Mouse (Mus musculus) heart, embryonic 13.5 days (tissue): Measurements from ENCODE around the gene Nav1. TPM values are rescaled to one million over a fixed set of nuclear protein-coding genes. Genes with fewer than 3 reads are reported as not detected.
"Not testable (repeated sequence)": the region's sequence is repeated elsewhere in the genome, so short reads cannot be mapped to it uniquely, and the experiment has no call there.

Experiments
- ATAC-seq: fragments of 200-750 bp; cut with Nextera tagmentation; 2 replicates; pipeline ENCODE4 v1.8.0; 2017; ENCODE audit warnings: moderate TSS enrichment; ENCODE audit not compliant: insufficient number of reproducible peaks, low FRiP score, low TSS enrichment; ENCODE audit errors: extremely low read depth
- H3K27ac ChIP-seq: fragments of 300-500 bp; sonication (generic); replicated peaks from 2 replicates; pipeline ENCODE4 v1.5.1; 2015; ENCODE audit warnings: moderate library complexity, mild to moderate bottlenecking, inconsistent platforms
- H3K27me3 ChIP-seq: fragments of 300-500 bp; sonication (generic); replicated peaks from 2 replicates; pipeline ENCODE4 v1.6.1; 2015; ENCODE audit warnings: mild to moderate bottlenecking, inconsistent platforms
- H3K36me3 ChIP-seq: fragments of 300-500 bp; sonication (generic); 2 replicates; pipeline ENCODE4 v1.6.1; 2015; ENCODE audit warnings: mild to moderate bottlenecking, inconsistent platforms
- H3K4me1 ChIP-seq: fragments of 300-500 bp; sonication (generic); 2 replicates; pipeline ENCODE4 v1.6.1; 2015; ENCODE audit warnings: inconsistent platforms
- H3K4me2 ChIP-seq: fragments of 300-500 bp; sonication (generic); 2 replicates; pipeline ENCODE4 v1.6.1; 2015; ENCODE audit warnings: inconsistent platforms, mild to moderate bottlenecking, moderate library complexity
- H3K4me3 ChIP-seq: fragments of 300-500 bp; sonication (generic); 2 replicates; pipeline ENCODE4 v1.5.1; 2015; ENCODE audit warnings: moderate library complexity, mild to moderate bottlenecking, inconsistent platforms
- H3K9ac ChIP-seq: fragments of 300-500 bp; sonication (generic); 2 replicates; pipeline ENCODE4 v1.6.1; 2015; ENCODE audit warnings: inconsistent platforms, mild to moderate bottlenecking, moderate library complexity
- H3K9me3 ChIP-seq: fragments of 300-500 bp; sonication (generic); 2 replicates; pipeline ENCODE4 v1.6.1; 2016; ENCODE audit warnings: inconsistent platforms
- WGBS: fragments of 180-500 bp; shearing (Covaris S2); methylation state at CpG from one replicate; pipeline ENCODE4 v1.1.7; 2015; ENCODE audit warnings: mixed read lengths; 5-methylcytosine and 5-hydroxymethylcytosine counted together
- polyA plus RNA-seq: library from polyadenylated mRNA; unstranded; fragments of >200 nt; fragmentation: Nextera tagmentation; extraction: Ambion mirVana; gene quantifications from 2 replicates; pipeline ENCODE4 v1.2.1, GENCODE M21; 2015

The Nav1 gene
- polyA plus RNA-seq, 1 experiment from 2014 or later, result 25.6 TPM

GRCm38 (mm10) chr1:135502135-135502534 lies 105.0 kb downstream of the Nav1 start:
- 60% methylated on average over 8 of the region's 8 CpGs for WGBS

GRCm38 (mm10) chr1:135498455-135499358 lies 108.4 kb downstream of the Nav1 start:
- H3K4me1 ChIP-seq, result peaks cover 84% of the 10 kb centered on the region
- 0 out of 2 replicates have a peak, but pooled peaks cover 10% of the 10 kb centered on the region for H3K36me3 ChIP-seq
- ATAC-seq, result no peak
- no peak overlapping the region for H3K27ac ChIP-seq
- H3K27me3 ChIP-seq, result no peaks in the 10 kb centered on the region
- 72% methylated on average over 20 of the region's 20 CpGs for WGBS
- H3K9me3 ChIP-seq, result no peaks in the 10 kb centered on the region
- no peak overlapping the region for H3K4me2 ChIP-seq
- no peak overlapping the region for H3K9ac ChIP-seq
- H3K4me3 ChIP-seq, result no peak overlapping the region

More at GRCm38 (mm10) chr1:135502135-135502534, 105.0 kb downstream of the Nav1 start:
- H3K27ac ChIP-seq, result no peak overlapping the region
- no peak overlapping the region for H3K4me2 ChIP-seq
- no peaks in the 10 kb centered on the region for H3K27me3 ChIP-seq
- H3K9me3 ChIP-seq, result no peaks in the 10 kb centered on the region
- no peak overlapping the region for H3K9ac ChIP-seq
- peaks cover 28% of the 10 kb centered on the region for H3K36me3 ChIP-seq
- no peak overlapping the region for H3K4me3 ChIP-seq
- no peak for ATAC-seq
- H3K4me1 ChIP-seq, result peaks cover 86% of the 10 kb centered on the region

- 0 out of 2 replicates have a peak, but pooled peaks cover 10% of the 10 kb centered on the region for H3K36me3 ChIP-seq
- H3K4me2 ChIP-seq, result no peak overlapping the region
- ATAC-seq, result no peak
- WGBS, result 91% methylated on average over 1 of the region's 1 CpGs
- H3K27me3 ChIP-seq, result no peaks in the 10 kb centered on the region
- no peak overlapping the region for H3K27ac ChIP-seq
- no peaks in the 10 kb centered on the region for H3K9me3 ChIP-seq
- 0 out of 2 replicates have a peak overlapping the region, but pooled peaks have one; percentile 34 for H3K9ac ChIP-seq
- H3K4me1 ChIP-seq, result peaks cover 94% of the 10 kb centered on the region
- H3K4me3 ChIP-seq, result no peak overlapping the region
These were observed 112.0 kb downstream of the Nav1 start for GRCm38 (mm10) chr1:135495048-135495447.

- Histone ChIP-seq H3K4me2 (no peak overlapping the region), H3K9ac (peak overlapping the region; percentile 37; the same call in 1 of the 2 replicates), H3K9me3 (no peaks in the 10 kb centered on the region), H3K27me3 (no peaks in the 10 kb centered on the region), H3K36me3 (peaks cover 13% of the 10 kb centered on the region; the same call in 1 of the 2 replicates), H3K4me1 (peaks cover 91% of the 10 kb centered on the region), H3K4me3 (no peak overlapping the region), H3K27ac (0 out of 2 replicates have a peak overlapping the region, but pooled peaks have one; percentile 24)
- ATAC-seq, result no peak
- 49% methylated on average over 6 of the region's 6 CpGs for WGBS
These were observed 113.2 kb downstream of the Nav1 start for GRCm38 (mm10) chr1:135493862-135494261.

- peaks cover 19% of the 10 kb centered on the region; the same call in 1 of the 2 replicates for H3K36me3 ChIP-seq
These were observed 114.7 kb downstream of the Nav1 start for GRCm38 (mm10) chr1:135492406-135492805.

GRCm38 (mm10) chr1:135490931-135491666 lies 116.0 kb downstream of the Nav1 start:
- Histone ChIP-seq H3K4me2 (no peak overlapping the region), H3K4me3 (no peak overlapping the region), H3K27me3 (no peaks in the 10 kb centered on the region), H3K36me3 (peaks cover 16% of the 10 kb centered on the region; the same call in 1 of the 2 replicates), H3K9me3 (no peaks in the 10 kb centered on the region), H3K9ac (peak overlapping the region; percentile 19; the same call in 1 of the 2 replicates), H3K4me1 (peaks cover 87% of the 10 kb centered on the region), H3K27ac (peak overlapping the region; percentile 56)
- ATAC-seq, result no peak
- 45% methylated on average over 10 of the region's 10 CpGs for whole genome bisulfite sequencing

More at GRCm38 (mm10) chr1:135492406-135492805, 114.7 kb downstream of the Nav1 start:
- no peak overlapping the region for H3K4me3 ChIP-seq
- H3K27me3 ChIP-seq, result no peaks in the 10 kb centered on the region
- 0 out of 2 replicates have a peak overlapping the region, but pooled peaks have one; percentile 14 for H3K9ac ChIP-seq
- peaks cover 89% of the 10 kb centered on the region for H3K4me1 ChIP-seq
- no peak overlapping the region for H3K4me2 ChIP-seq
- no peak for ATAC-seq
- H3K27ac ChIP-seq, result no peak overlapping the region
- 64% methylated on average over 10 of the region's 10 CpGs for WGBS
- H3K9me3 ChIP-seq, result no peaks in the 10 kb centered on the region

GRCm38 (mm10) chr1:135488879-135489278 lies 118.2 kb downstream of the Nav1 start:
- Histone ChIP-seq H3K4me1 (peaks cover 82% of the 10 kb centered on the region), H3K36me3 (peaks cover 29% of the 10 kb centered on the region), H3K27me3 (no peaks in the 10 kb centered on the region), H3K27ac (no peak overlapping the region), H3K9ac (no peak overlapping the region), H3K4me2 (no peak overlapping the region), H3K4me3 (no peak overlapping the region), H3K9me3 (no peaks in the 10 kb centered on the region)
- WGBS, result 61% methylated on average over 9 of the region's 9 CpGs
- ATAC-seq, result no peak

GRCm38 (mm10) chr1:135485179-135485578 lies 121.9 kb downstream of the Nav1 start:
- peaks cover 44% of the 10 kb centered on the region for H3K36me3 ChIP-seq
- 76% methylated on average over 7 of the region's 7 CpGs for WGBS
- H3K4me3 ChIP-seq, result no peak overlapping the region
- peaks cover 70% of the 10 kb centered on the region for H3K4me1 ChIP-seq
- no peaks in the 10 kb centered on the region for H3K27me3 ChIP-seq
- no peak for ATAC-seq
- H3K9ac ChIP-seq, result no peak overlapping the region
- 0 out of 2 replicates have a peak overlapping the region, but pooled peaks have one; percentile 3 for H3K27ac ChIP-seq
- H3K4me2 ChIP-seq, result no peak overlapping the region
- H3K9me3 ChIP-seq, result no peaks in the 10 kb centered on the region; the same call in 1 of the 2 replicates

GRCm38 (mm10) chr1:135484503-135485051 lies 122.5 kb downstream of the Nav1 start:
- H3K9me3 ChIP-seq, H3K27me3 ChIP-seq, H3K4me2 ChIP-seq, H3K27ac ChIP-seq, H3K9ac ChIP-seq, ATAC-seq, H3K4me3 ChIP-seq: not testable (repeated sequence)
- WGBS, result 81% methylated on average over 9 of the region's 9 CpGs
- H3K36me3 ChIP-seq, result peaks cover 40% of the 10 kb centered on the region
- peaks cover 73% of the 10 kb centered on the region for H3K4me1 ChIP-seq

- no peak overlapping the region for H3K9ac ChIP-seq
- H3K27ac ChIP-seq, result no peak overlapping the region
- H3K9me3 ChIP-seq, result no peaks in the 10 kb centered on the region; the same call in 1 of the 2 replicates
- ATAC-seq, result no peak
- no peak overlapping the region for H3K4me3 ChIP-seq
- peaks cover 38% of the 10 kb centered on the region for H3K36me3 ChIP-seq
- H3K4me2 ChIP-seq, result no peak overlapping the region
- whole genome bisulfite sequencing, result 87% methylated on average over 6 of the region's 6 CpGs
- no peaks in the 10 kb centered on the region for H3K27me3 ChIP-seq
- peaks cover 73% of the 10 kb centered on the region for H3K4me1 ChIP-seq
These were observed 123.1 kb downstream of the Nav1 start for GRCm38 (mm10) chr1:135483971-135484370.

- Histone ChIP-seq H3K27ac (no peak overlapping the region), H3K4me3 (no peak overlapping the region), H3K36me3 (peaks cover 37% of the 10 kb centered on the region), H3K4me2 (no peak overlapping the region), H3K9ac (no peak overlapping the region), H3K27me3 (no peaks in the 10 kb centered on the region), H3K4me1 (peaks cover 74% of the 10 kb centered on the region), H3K9me3 (no peaks in the 10 kb centered on the region; the same call in 1 of the 2 replicates)
- no peak; the same call in 1 of the 2 replicates for ATAC-seq
- 94% methylated on average over 1 of the region's 1 CpGs for WGBS
These were observed 124.4 kb downstream of the Nav1 start for GRCm38 (mm10) chr1:135482666-135483065.
